ENCODE assay signal across 7 mouse cellular contexts in genomic region chr13:22043503-22044431, GRCm38 (mm10). TPM values are rescaled to one million over a fixed set of nuclear protein-coding genes. Genes with fewer than 3 reads are reported as not detected.
A peak's percentile ranks its signal among the peaks of the same experiment; 100 is the strongest.
DNase-seq lines count a peak whose midpoint lies in the region; ATAC-seq and TF ChIP-seq lines count a peak whose summit lies in the region.

No protein-coding gene starts in this region.

- TF ChIP-seq POLR2A in small intestine, adult 2 months (IDR thresholded peaks at IDR 0.05; ENCODE audit: low read depth, low read length), result no peak; the same call in 1 of the 2 replicates

- H3K36me3 ChIP-seq in heart, postnatal 0 days (replicated peaks; ENCODE audit: control insufficient read depth, insufficient read depth, low read length), result no peaks in the 10 kb centered on the region
- H3K36me3 ChIP-seq in lung, embryonic 16.5 days (ENCODE audit: control insufficient read depth, insufficient read depth, low read length), result no peaks in the 10 kb centered on the region
- H3K36me3 ChIP-seq in small intestine, adult 2 months (ENCODE audit: control insufficient read depth, insufficient read depth, low read length), result no peaks in the 10 kb centered on the region

- peak; percentile 72 for DNase-seq in thymus, postnatal 0 days (ENCODE audit: low spot score)
- no peak for DNase-seq in thymus, postnatal 25 days
- peak; percentile 80 for DNase-seq in c-Kit-positive CD71-positive TER-119-positive erythroid progenitor cells, embryonic 14.5 days (ENCODE audit: low spot score)
- peak; percentile 78 for DNase-seq in heart, postnatal 0 days (ENCODE audit: low spot score)
- no peak for DNase-seq in layer of hippocampus, adult 11-12 months (ENCODE audit: low spot score)

- peak overlapping the region; percentile 59 for H3K4me2 ChIP-seq in heart, postnatal 0 days (ENCODE audit: low read depth, low read length)
- peak overlapping the region; percentile 60 for H3K4me2 ChIP-seq in lung, embryonic 16.5 days (ENCODE audit: low read depth, low read length)

- no peak for TF ChIP-seq EP300 in heart, postnatal 0 days (IDR thresholded peaks at IDR 0.05; ENCODE audit: low read depth)

- H3K9ac ChIP-seq in heart, postnatal 0 days (replicated peaks; ENCODE audit: low read depth, low read length), result no peak overlapping the region; the same call in 1 of the 2 replicates
- peak overlapping the region; percentile 64 for H3K9ac ChIP-seq in lung, embryonic 16.5 days (ENCODE audit: low read length)

- no peaks in the 10 kb centered on the region for H3K9me3 ChIP-seq in heart, postnatal 0 days (replicated peaks; ENCODE audit: control insufficient read depth, low read length)
- no peaks in the 10 kb centered on the region for H3K9me3 ChIP-seq in lung, embryonic 16.5 days (ENCODE audit: control insufficient read depth, low read length)

- 2% methylated on average over 9 of the region's 14 CpGs for WGBS in heart, postnatal 0 days
- under 1% methylated on average over 9 of the region's 14 CpGs for WGBS in lung, embryonic 16.5 days
- under 1% methylated on average over 10 of the region's 14 CpGs for WGBS in small intestine, adult 2 months

- H3K27me3 ChIP-seq in heart, postnatal 0 days (ENCODE audit: control insufficient read depth, insufficient read depth, low read length), result no peaks in the 10 kb centered on the region
- H3K27me3 ChIP-seq in lung, embryonic 16.5 days (ENCODE audit: control insufficient read depth, insufficient read depth, low read depth, low read length), result no peaks in the 10 kb centered on the region
- H3K27me3 ChIP-seq in small intestine, adult 2 months (ENCODE audit: control insufficient read depth, insufficient read depth, low read length), result no peaks in the 10 kb centered on the region

- H3K27ac ChIP-seq in heart, postnatal 0 days (ENCODE audit: low read depth), result peak overlapping the region; percentile 83; the same call in 1 of the 2 replicates
- peak overlapping the region; percentile 90 for H3K27ac ChIP-seq in lung, embryonic 16.5 days (ENCODE audit: low read length)
- H3K27ac ChIP-seq in small intestine, adult 2 months (ENCODE audit: insufficient read depth, low read depth, low read length), result peak overlapping the region; percentile 43; the same call in 1 of the 2 replicates

- TF ChIP-seq CTCF in heart, postnatal 0 days (IDR thresholded peaks at IDR 0.05; ENCODE audit: low read depth), result peak; percentile 56
- TF ChIP-seq CTCF in small intestine, adult 2 months (IDR thresholded peaks at IDR 0.05; ENCODE audit: extremely low read depth, insufficient read length, insufficient replicate concordance, low read depth, low read length), result no peak

- peaks cover 21% of the 10 kb centered on the region for H3K4me1 ChIP-seq in heart, postnatal 0 days (ENCODE audit: control insufficient read depth, insufficient read depth)
- H3K4me1 ChIP-seq in lung, embryonic 16.5 days (replicated peaks; ENCODE audit: control insufficient read depth, insufficient read depth, low read length), result peaks cover 19% of the 10 kb centered on the region
- peaks cover 10% of the 10 kb centered on the region; the same call in 1 of the 2 replicates for H3K4me1 ChIP-seq in small intestine, adult 2 months (ENCODE audit: control insufficient read depth, insufficient read depth, insufficient read length, low read length)

- ATAC-seq in heart, postnatal 0 days (ENCODE audit: insufficient read depth, low read depth), result peak; percentile 10
- peak; percentile 7 for ATAC-seq in lung, embryonic 16.5 days (ENCODE audit: low read depth)

- H3K4me3 ChIP-seq in heart, postnatal 0 days (ENCODE audit: low read depth, low read length), result peak overlapping the region; percentile 40
- H3K4me3 ChIP-seq in lung, embryonic 16.5 days (ENCODE audit: low read length), result peak overlapping the region; percentile 47
- peak overlapping the region; percentile 55 for H3K4me3 ChIP-seq in small intestine, adult 2 months (ENCODE audit: low read depth, low read length)

RNA-seq across cellular contexts. Expression of gene Hist1h2bj, which starts 0.8 kb away (rescaled TPM):
- polyA plus RNA-seq in thymus, postnatal 0 days (2015; fragmentation: Nextera tagmentation; extraction: Ambion mirVana), result 74.2 and 89.3 TPM in 2 replicates
- 1,225 and 1,316 TPM in 2 replicates for total RNA-seq in heart, postnatal 0 days (2014; rRNA removed; ENCODE audit: low replicate concordance)
- 1.7 and 3.1 TPM in 2 replicates for polyA plus RNA-seq in heart, postnatal 0 days (2015; fragmentation: Nextera tagmentation; extraction: Ambion mirVana)
- polyA plus RNA-seq in lung, embryonic 16.5 days (2015; fragmentation: Nextera tagmentation; extraction: Ambion mirVana), result 12.9 and 16.4 TPM in 2 replicates
- polyA plus RNA-seq in small intestine, adult 2 months (2012; rRNA removed), result 16.9 and 21.2 TPM in 2 replicates

RNA-seq across cellular contexts. Expression of gene Hist1h2ag, which starts 1.0 kb away (rescaled TPM):
- 178 and 206 TPM in 2 replicates for polyA plus RNA-seq in thymus, postnatal 0 days (2015; fragmentation: Nextera tagmentation; extraction: Ambion mirVana)
- 658 and 1,026 TPM in 2 replicates for total RNA-seq in heart, postnatal 0 days (2014; rRNA removed; ENCODE audit: low replicate concordance)
- 7.6 and 7.9 TPM in 2 replicates for polyA plus RNA-seq in heart, postnatal 0 days (2015; fragmentation: Nextera tagmentation; extraction: Ambion mirVana)
- 36.8 and 53.7 TPM in 2 replicates for polyA plus RNA-seq in lung, embryonic 16.5 days (2015; fragmentation: Nextera tagmentation; extraction: Ambion mirVana)
- polyA plus RNA-seq in small intestine, adult 2 months (2012; rRNA removed), result 22.6 and 24.8 TPM in 2 replicates

RNA-seq across cellular contexts. Expression of gene Hist1h4i, which starts 2.6 kb away (rescaled TPM):
- 37.1 and 39.2 TPM in 2 replicates for polyA plus RNA-seq in thymus, postnatal 0 days (2015; fragmentation: Nextera tagmentation; extraction: Ambion mirVana)
- total RNA-seq in heart, postnatal 0 days (2014; rRNA removed; ENCODE audit: low replicate concordance), result 29.3 and 34.1 TPM in 2 replicates
- 4.0 and 4.2 TPM in 2 replicates for polyA plus RNA-seq in heart, postnatal 0 days (2015; fragmentation: Nextera tagmentation; extraction: Ambion mirVana)
- 23.6 and 24.3 TPM in 2 replicates for polyA plus RNA-seq in lung, embryonic 16.5 days (2015; fragmentation: Nextera tagmentation; extraction: Ambion mirVana)
- polyA plus RNA-seq in small intestine, adult 2 months (2012; rRNA removed), result 6.3 and 10.1 TPM in 2 replicates

RNA-seq across cellular contexts. Expression of gene Hist1h2bk, which starts 8.1 kb away (rescaled TPM):
- 25.8 and 33.9 TPM in 2 replicates for polyA plus RNA-seq in thymus, postnatal 0 days (2015; fragmentation: Nextera tagmentation; extraction: Ambion mirVana)
- 563 and 573 TPM in 2 replicates for total RNA-seq in heart, postnatal 0 days (2014; rRNA removed; ENCODE audit: low replicate concordance)
- polyA plus RNA-seq in heart, postnatal 0 days (2015; fragmentation: Nextera tagmentation; extraction: Ambion mirVana), result 0.34 TPM in 1 of 2 replicates, not detected in the other
- polyA plus RNA-seq in lung, embryonic 16.5 days (2015; fragmentation: Nextera tagmentation; extraction: Ambion mirVana), result 6.6 and 7.3 TPM in 2 replicates
- polyA plus RNA-seq in small intestine, adult 2 months (2012; rRNA removed), result 34.9 and 41.4 TPM in 2 replicates

RNA-seq across cellular contexts. Expression of gene Hist1h2ah, which starts 8.4 kb away (rescaled TPM):
- polyA plus RNA-seq in thymus, postnatal 0 days (2015; fragmentation: Nextera tagmentation; extraction: Ambion mirVana), result 49.6 and 71.7 TPM in 2 replicates
- 48.9 and 128 TPM in 2 replicates for total RNA-seq in heart, postnatal 0 days (2014; rRNA removed; ENCODE audit: low replicate concordance)
- 1.9 TPM in 1 of 2 replicates, not detected in the other for polyA plus RNA-seq in heart, postnatal 0 days (2015; fragmentation: Nextera tagmentation; extraction: Ambion mirVana)
- 2.3 and 15.3 TPM in 2 replicates for polyA plus RNA-seq in lung, embryonic 16.5 days (2015; fragmentation: Nextera tagmentation; extraction: Ambion mirVana)
- polyA plus RNA-seq in small intestine, adult 2 months (2012; rRNA removed), result 106 and 238 TPM in 2 replicates

Comparison
In these comparisons a context has a peak if more than half of its experiments do, and no peak if none do; other contexts are left out.
1. DNase-seq: peak in thymus, postnatal 0 days (single experiment), c-Kit-positive CD71-positive TER-119-positive erythroid progenitor cells, embryonic 14.5 days (single experiment) and heart, postnatal 0 days (single experiment); none in thymus, postnatal 25 days (single experiment) and layer of hippocampus, adult 11-12 months (single experiment).
2. Peak in every context shown above with its lines, with median percentiles within 50 percentile points of each other: H3K27ac ChIP-seq and H3K4me3 ChIP-seq.